Mouse (Mus musculus) cortical plate, adult 2 months (tissue): Measurements from ENCODE around the gene Efcab10. TPM values are rescaled to one million over a fixed set of nuclear protein-coding genes. Genes with fewer than 3 reads are reported as not detected.

Experiments used
- H3K27ac ChIP-seq: fragments of 200-500 bp; 2 replicates; pipeline ENCODE4 v1.5.1; 2012; ENCODE audit warnings: low read length, control low read depth, inconsistent platforms; ENCODE audit not compliant: insufficient read depth
- H3K4me1 ChIP-seq: fragments of 200-500 bp; 2 replicates; pipeline ENCODE4 v1.6.1; 2011; ENCODE audit warnings: low read length; ENCODE audit not compliant: control insufficient read depth, insufficient read depth
- H3K4me3 ChIP-seq: fragments of 200-500 bp; 2 replicates; pipeline ENCODE4 v1.5.1; 2011; ENCODE audit warnings: mild to moderate bottlenecking, low read length, control low read depth; ENCODE audit not compliant: insufficient read depth
- CTCF ChIP-seq: fragments of 200-500 bp; IDR thresholded peaks from 2 replicates; pipeline ENCODE4 v1.5.1; 2011; ENCODE audit warnings: mild to moderate bottlenecking, control low read depth, low read length; ENCODE audit not compliant: insufficient read depth; ENCODE audit errors: extremely low read depth
- POLR2A ChIP-seq: fragments of 200-500 bp; IDR thresholded peaks from 2 replicates; pipeline ENCODE4 v1.6.1; 2011; ENCODE audit warnings: mild to moderate bottlenecking, low read length, control low read depth; ENCODE audit not compliant: insufficient read depth; ENCODE audit errors: extremely low read depth
- polyA plus RNA-seq: library from polyadenylated mRNA; depleted of rRNA; stranded (reverse); fragments of >200 nt; gene quantifications from 2 replicates; pipeline ENCODE4 v1.2.3, GENCODE M21; 2012; rRNA removed

The Efcab10 gene
- polyA plus RNA-seq, 1 experiment: 3.4 TPM

DNA sequence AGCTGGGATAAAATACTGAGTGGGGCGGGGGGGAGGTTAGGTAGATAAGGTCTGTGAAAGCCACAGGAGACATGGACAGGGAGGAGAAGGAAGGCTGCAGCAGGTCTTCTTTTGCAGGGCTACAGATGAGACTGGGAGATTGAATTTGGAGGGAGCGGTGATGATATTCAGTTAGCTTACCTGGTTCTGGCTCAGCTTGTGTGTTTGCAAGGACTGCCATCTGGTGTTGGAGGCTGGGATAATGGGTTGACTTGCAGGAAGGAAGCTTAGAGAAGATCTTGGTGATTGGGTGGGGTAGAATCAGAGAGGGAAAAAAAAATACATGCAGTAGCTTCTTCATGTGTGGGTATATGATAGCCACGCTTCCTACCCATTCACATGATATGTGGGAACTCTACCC lies 29.7 kb downstream of the Efcab10 start:
- Histone ChIP-seq H3K4me3 (no peak overlapping the region), H3K4me1 (no peaks in the 10 kb centered on the region), H3K27ac (no peak overlapping the region)
- TF ChIP-seq POLR2A (no peak), CTCF (peak; percentile 92)

DNA sequence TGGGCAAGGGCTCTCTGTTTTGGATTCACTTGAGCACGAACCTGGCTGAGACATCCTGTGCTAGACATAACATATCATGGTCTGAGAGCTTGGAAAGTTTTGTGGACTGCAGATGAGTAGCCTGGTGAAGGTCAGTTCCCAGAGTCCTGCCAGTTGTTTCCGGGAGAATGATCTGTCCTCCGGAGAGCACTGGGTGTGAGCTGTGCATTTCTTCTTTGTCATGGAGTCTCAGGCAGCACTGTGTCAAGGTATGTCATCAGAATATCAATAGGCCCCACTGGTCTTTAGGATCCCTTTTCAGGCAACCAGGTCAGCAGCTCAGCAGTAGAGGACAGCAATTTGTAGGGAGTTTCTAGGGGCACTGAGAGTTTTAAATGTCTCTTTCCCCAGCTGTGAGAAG lies 32.6 kb downstream of the Efcab10 start:
- Histone ChIP-seq H3K4me1 (no peaks in the 10 kb centered on the region; the same call in 1 of the 2 replicates), H3K27ac (no peak overlapping the region), H3K4me3 (no peak overlapping the region)
- TF ChIP-seq CTCF (no peak), POLR2A (no peak)

DNA sequence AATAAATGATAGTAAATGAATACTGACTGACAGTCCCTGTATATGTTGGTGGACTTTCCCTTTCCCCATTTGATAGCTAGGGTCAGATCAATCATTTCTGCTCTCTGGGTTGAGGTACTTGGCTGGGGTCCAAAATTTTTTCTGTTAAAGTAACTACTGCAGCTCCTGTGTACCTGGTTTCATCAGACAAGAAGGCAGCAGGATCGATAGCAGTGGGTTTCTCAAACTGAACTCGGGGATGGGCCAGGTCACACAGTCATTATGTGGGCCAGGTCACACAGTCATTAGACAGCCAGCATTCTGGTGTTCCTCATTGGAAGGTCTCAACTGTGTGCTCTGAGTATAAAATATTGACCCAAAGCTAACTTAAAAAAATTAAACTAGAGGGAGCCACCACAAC lies 33.1 kb downstream of the Efcab10 start:
- TF ChIP-seq POLR2A: no peak
- TF ChIP-seq CTCF: no peak
- H3K4me3 ChIP-seq: no peak overlapping the region

DNA sequence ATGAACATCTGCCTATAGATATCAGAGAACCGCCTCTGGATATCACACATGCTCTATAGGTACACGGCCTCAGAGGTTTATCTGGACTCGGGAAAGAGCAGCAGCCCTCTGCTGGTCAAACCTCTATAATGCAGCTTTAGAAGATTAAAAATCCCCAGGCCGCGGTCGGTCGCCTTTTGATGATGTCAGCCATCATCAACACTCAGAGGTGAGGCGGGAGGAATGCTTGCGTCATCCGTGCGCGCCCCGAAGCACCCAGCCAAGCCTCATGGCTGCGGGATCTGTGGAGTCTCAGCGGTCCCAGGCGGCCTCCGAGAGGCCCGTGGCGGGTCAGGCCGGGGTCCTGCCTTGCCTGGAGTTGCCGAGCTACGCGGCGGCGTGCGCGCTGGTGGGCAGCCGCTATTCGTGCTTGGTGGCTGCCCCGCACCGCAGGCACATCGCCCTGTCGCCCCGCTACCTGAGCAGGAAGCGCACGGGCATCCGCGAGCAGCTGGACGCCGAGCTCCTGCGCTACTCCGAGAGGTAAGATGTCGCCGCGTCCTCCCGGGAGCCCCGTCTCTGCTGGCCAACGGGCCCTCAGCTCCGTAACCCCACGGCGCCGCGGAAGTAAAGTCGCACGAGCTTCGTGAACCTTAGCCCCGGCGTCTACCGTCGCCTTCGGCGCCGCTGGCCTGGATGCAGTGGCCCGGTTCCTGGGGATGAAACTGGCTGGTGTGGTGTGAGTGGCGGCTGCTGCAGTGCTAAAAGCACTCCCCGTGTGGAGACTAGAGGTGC lies 34.9 kb downstream of the Efcab10 start, which contains the start of gene Twistnb:
Gene Twistnb (plus strand): TSS at position 249 of the 774 bp plus-strand sequence.
- TF ChIP-seq CTCF (peak; percentile 65), POLR2A (peak; percentile 66)
- H3K27ac ChIP-seq: no peak within 1 kb of the TSS
- peak within 1 kb of the TSS; percentile 85 for H3K4me3 ChIP-seq
- H3K4me1 ChIP-seq: no peaks in the 10 kb centered on the region; the same call in 1 of the 2 replicates

More for the DNA sequence above, 33.1 kb downstream of the Efcab10 start:
- Histone ChIP-seq H3K27ac (no peak overlapping the region), H3K4me1 (no peaks in the 10 kb centered on the region; the same call in 1 of the 2 replicates)

DNA sequence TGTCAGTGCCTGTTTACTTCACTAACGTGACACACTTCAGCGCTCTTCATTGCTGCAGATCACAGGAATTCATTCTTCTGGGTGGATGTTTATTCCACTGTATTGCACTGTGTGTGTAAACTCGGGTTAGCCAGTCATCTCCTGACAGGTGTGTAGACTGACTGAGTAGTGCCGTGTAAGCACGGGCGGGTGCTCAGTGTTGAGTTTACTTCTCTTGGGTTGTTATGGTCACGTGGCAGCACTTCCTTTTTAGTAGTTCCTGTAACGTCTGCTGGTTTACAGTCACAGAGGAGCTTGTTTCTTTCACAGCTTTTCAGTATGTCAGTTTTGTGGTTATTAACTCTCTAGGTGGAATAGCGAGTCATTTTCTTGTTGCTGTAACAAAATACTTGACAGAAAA lies 39.2 kb downstream of the Efcab10 start:
- Histone ChIP-seq H3K27ac (no peak overlapping the region), H3K4me3 (no peak overlapping the region), H3K4me1 (no peaks in the 10 kb centered on the region; the same call in 1 of the 2 replicates)
- TF ChIP-seq CTCF: no peak
- no peak for TF ChIP-seq POLR2A

DNA sequence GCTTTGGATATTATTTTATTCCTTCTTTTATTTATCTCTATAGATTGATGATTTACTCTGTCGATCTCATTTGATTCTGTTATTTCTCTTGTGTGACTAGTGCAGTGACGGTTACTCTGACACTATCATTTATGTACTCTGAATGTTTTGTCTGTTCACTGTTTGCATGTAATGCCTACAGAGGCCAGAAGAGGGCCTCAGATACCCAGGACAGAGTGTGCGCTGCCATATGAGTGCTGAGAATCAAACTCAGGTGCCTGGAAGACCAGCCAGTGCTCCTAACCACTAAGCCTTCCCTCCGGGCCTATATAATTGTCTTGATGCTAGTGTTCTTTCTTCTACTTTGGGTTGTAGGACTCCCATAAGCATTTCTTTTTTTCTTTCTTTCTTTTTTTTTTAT lies 40.1 kb downstream of the Efcab10 start:
- H3K4me3 ChIP-seq: no peak overlapping the region
- no peak overlapping the region for H3K27ac ChIP-seq
- no peak for TF ChIP-seq CTCF
- no peak for TF ChIP-seq POLR2A
- no peaks in the 10 kb centered on the region; the same call in 1 of the 2 replicates for H3K4me1 ChIP-seq

Other genes starting within 250 kb of the Efcab10 start
- 39.0 and 41.0 TPM in 2 replicates for gene Atxn7l1, start 247.2 kb upstream of the Efcab10 start, polyA plus RNA-seq
- gene Twistnb, start 34.8 kb downstream of the Efcab10 start, polyA plus RNA-seq: 5.6 and 5.9 TPM in 2 replicates